Mouse (Mus musculus) erythroid progenitor cell, adult 5-6 weeks (primary cell): ENCODE data around the gene Adprm. TPM values are rescaled to one million over a fixed set of nuclear protein-coding genes. Genes with fewer than 3 reads are reported as not detected.
"Not testable (repeated sequence)": the region's sequence is repeated elsewhere in the genome, so short reads cannot be mapped to it uniquely, and the experiment has no call there.

ENCODE experiments used
- ATAC-seq: replicated peaks from 2 replicates; pipeline ENCODE4 v1.8.0; 2016; ENCODE audit warnings: moderate number of reproducible peaks, mild to moderate bottlenecking, moderate TSS enrichment, inconsistent platforms; ENCODE audit not compliant: poor library complexity, low FRiP score, severe bottlenecking
- total RNA-seq, 2 experiments: library from RNA; stranded (forward) in 1 of 2; stranded (reverse) in 1 of 2; fragments of 150-400 nt in 1 of 2; fragments of 186-747, 209-891 nt in 1 of 2; gene quantifications; 2 replicates each; pipeline versions ENCODE4 v1.2.3 to v1.2.4; 2015 to 2017; ENCODE audit warnings: low replicate concordance in 2 of 2

Gene Adprm
- total RNA-seq (2015; ENCODE audit: low replicate concordance) (5.0 and 34.8 TPM in 2 replicates), total RNA-seq (2017; ENCODE audit: low replicate concordance) (3.2 and 8.5 TPM in 2 replicates)

DNA sequence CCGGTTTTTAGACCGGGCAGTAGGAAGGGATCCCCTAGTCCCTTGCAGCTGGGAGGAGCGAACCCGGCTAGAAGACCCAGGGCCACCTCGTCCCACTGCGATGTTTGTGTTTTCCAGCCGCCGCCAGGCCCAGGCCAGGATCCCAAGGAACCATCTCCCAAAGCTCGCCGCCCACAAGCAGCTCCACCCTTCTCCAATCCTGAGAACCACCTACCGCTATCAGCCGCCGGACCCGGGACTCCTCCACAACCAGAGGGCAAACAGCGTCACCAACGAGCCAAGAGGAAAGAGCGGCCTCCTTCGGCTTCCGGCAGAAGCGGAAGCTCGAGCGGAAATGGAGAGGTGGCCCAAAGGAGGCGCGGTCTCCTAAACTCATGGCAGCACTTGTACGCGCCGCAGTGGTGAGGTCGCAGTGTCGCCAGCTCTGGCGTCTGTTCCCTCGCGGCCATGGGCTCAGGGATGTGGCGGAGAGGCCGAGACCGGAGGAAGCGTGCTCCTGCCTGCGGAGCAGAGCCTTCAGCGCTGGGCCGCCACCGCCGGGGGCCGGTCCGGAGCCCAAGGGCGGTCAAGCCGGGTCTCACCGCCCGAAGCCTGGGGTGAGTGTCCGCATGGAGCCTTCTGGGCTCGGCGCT, at the start of gene Adprm, which contains the start of gene Sco1:
TSS of gene Adprm (minus strand) at position 274 of the 632 bp plus-strand sequence.
TSS of gene Sco1 (plus strand) at position 350 of the 632 bp plus-strand sequence.
- ATAC-seq: peak; percentile 100

DNA sequence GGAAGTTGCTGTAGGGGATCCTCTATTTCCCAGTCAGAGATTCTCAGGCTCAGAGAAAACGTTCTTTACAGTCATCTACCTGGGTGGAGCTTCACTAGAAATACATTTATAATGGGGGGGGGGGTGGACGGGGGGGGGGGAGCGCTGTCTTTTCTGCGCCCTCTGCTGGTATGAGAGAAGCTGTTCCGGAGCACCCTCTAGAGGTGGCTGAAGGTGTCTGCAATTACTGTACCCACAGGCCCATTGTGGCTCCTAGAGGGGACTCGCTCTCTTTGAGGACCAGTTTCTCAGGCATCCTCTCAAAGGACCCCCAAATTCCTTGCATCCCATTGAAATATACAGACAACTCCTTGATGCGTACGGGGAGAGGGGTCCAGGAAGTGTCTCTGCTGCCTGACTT, 49.3 kb upstream of the Adprm start:
- no peak for ATAC-seq

DNA sequence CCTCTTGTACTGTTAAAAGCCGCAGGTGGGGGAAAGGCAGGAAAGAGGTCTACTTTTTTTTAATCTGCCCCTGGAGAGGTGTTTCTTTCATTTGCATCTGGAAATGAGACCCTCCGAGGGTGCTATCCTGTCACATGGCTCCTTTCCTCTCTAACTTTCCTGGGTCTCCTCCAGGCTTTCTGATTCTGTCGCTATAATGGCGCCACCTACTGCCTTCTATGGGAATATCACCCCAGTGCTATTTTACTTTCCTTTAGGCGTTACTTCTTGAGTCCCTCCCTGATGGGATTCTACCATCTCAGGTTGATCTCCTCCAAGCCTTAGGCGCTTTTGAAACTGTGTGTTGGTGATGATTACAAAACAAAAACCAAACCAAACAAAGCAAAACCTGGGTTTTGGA, 47.8 kb upstream of the Adprm start:
- no peak for ATAC-seq

DNA sequence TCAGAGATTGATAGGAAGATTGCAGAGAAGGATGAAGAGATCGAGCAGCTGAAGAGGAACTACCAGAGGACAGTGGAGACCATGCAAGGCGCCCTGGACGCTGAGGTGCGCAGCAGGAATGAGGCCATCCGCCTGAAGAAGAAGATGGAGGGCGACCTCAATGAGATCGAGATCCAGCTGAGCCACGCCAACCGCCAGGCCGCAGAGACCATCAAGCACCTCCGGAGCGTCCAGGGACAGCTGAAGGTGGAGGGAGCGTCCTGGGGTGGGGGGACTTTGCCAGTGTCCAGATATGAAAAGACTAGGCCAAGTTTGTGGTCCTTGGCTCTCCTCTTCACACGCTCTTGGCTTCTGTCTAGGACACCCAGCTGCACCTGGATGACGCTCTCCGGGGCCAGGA, 46.8 kb upstream of the Adprm start:
- no peak for ATAC-seq

DNA sequence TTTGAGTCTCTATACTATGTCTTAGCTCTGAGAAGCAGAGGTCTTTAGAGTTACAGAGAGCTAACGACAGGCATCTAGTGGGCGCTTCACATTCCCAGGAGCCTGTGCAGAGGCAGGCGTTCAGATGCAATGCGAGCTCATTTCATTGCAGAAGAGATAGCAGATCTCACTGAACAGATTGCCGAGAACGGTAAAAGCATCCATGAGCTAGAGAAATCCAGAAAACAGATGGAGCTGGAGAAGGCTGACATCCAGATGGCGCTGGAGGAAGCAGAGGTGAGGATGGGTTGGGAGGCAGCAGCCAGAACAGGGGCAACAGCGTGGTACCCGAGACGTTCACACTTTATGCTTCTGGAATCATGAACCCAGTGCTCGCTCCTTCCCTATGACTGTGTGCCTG, 46.0 kb upstream of the Adprm start:
- no peak for ATAC-seq

DNA sequence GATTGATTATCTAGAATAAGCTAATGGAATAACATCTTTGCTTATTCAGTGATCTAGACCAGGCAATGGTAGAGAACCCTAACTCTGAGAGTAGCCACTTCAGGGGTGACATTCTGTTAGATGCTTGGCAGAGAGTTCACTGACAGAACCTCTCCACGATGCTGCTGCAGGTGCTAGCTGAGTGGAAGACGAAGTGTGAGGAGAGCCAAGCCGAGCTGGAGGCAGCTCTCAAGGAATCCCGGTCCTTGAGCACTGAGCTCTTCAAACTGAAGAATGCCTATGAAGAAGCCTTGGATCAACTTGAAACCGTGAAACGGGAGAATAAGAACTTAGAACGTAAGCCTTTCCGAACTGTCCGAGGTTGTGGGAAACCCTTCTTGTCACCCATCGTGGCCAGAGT, 45.3 kb upstream of the Adprm start:
- ATAC-seq: no peak

DNA sequence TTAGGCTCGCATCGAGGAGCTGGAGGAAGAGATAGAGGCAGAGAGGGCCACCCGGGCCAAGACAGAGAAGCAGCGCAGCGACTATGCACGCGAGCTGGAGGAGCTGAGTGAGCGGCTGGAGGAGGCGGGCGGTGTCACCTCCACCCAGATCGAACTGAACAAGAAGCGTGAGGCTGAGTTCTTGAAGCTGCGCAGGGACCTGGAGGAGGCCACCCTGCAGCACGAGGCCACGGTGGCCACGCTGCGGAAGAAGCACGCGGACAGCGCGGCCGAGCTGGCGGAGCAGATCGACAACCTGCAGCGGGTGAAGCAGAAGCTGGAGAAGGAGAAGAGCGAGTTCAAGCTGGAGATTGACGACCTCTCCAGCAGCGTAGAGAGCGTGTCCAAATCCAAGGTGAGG, 42.1 kb upstream of the Adprm start:
- no peak for ATAC-seq

DNA sequence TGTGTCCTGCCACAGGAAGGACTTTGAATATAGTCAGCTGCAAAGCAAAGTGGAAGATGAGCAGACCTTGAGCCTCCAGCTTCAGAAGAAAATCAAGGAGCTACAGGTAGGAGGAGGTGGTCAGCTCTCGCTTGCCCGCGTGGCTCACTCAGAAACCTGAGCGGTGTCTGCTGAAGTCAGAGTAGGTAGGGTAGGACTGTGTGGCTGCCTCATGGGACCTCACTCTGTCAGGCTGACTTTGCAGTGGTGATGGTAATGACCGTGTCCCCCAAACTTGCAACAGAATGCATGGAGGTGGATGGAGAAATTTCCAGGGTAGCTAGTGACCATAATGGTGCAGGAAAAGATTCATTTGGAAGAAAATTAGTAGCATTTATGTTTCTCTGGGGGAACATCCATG, 41.3 kb upstream of the Adprm start:
- ATAC-seq: no peak

DNA sequence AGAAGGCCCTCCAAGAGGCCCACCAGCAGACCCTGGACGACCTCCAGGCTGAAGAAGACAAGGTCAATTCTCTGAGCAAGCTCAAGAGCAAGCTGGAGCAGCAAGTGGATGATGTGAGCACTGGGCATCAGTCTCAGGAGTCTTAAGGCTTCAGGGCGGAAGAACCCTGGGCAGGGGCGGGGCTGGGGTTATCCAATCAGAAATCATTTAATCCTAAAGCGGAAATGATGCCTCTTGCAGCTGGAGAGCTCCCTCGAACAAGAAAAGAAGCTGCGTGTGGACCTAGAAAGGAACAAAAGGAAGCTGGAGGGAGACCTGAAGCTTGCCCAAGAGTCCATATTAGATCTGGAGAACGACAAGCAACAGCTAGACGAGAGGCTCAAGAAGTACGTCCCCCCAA, 40.8 kb upstream of the Adprm start:
- ATAC-seq: no peak

DNA sequence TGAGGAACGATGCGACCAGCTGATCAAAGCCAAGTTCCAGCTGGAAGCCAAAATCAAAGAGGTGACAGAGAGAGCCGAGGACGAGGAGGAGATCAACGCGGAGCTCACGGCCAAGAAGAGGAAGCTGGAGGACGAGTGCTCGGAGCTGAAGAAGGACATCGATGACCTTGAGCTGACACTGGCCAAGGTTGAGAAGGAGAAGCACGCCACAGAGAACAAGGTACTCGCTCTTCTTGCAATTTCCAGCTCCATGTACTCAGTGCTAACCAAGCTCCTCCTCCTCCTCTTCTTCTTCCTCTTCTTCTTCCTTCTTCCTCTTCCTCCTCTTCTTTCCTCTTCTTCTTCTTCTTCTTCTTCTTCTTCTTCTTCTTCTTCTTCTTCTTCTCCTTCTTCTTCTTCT, 40.0 kb upstream of the Adprm start:
- ATAC-seq: not testable (repeated sequence)

DNA sequence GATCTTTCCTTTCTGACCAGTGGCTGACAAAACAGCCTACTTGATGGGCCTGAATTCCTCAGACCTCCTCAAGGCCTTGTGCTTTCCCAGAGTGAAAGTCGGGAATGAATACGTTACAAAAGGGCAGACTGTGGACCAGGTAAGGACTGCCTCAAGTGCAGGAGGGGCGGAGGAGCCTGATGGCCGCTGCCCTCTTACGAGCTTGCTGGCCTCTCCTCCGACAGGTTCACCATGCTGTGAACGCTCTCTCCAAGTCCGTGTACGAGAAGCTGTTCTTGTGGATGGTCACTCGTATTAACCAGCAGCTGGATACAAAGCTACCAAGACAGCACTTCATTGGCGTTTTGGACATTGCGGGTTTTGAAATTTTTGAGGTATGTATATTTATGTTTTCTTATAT, 34.8 kb upstream of the Adprm start:
- no peak for ATAC-seq

DNA sequence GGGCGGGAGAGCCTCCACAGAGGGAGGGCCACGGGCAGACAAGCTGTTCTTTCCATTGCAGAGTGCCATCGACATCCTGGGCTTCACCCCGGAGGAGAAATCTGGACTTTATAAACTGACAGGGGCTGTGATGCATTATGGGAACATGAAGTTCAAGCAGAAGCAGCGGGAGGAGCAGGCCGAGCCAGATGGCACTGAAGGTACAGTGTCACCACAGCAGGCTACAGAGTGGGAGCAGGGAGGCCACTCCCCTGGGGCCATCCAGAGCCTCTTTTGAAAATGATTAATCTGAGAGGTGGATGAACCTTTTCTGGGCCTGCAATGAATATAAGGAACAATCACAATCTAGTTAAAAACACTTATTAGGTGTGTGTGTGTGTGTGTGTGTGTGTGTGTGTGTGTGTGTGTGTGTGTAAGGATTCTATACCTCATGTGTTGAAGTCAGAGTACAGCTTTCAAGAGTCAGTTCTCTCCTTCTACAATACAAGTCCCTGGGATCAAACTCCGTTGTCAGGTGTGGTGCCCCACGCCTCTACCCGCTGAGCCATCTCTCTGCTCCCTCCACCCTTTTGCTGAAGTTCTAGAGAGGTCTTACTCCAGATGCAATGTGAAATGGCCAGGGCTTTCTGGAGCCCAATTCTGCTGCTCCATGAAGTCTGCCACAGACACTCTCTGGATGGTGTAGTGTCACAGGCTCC, 34.2 kb upstream of the Adprm start:
- no peak for ATAC-seq

DNA sequence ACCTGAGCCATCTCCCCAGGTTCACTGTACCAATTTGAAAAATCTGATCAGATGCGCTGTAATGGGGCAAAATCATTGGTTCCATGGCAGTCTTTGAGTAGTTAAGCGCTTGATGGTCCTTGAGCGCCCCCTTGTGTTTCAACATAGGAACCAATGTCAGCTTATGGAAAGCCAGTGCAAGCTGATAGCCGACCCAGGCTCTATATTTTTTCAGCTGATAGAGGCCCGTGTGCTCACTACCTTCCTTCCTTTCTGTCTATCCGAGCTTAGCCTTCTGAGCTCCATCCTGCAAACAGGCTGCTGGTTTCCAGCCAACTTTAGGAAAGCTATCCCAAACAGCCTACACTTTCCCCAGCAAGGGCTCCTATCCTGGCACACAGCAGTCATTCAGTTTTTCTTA, 33.1 kb upstream of the Adprm start:
- peak; percentile 66; the same call in 1 of the 2 replicates for ATAC-seq

DNA sequence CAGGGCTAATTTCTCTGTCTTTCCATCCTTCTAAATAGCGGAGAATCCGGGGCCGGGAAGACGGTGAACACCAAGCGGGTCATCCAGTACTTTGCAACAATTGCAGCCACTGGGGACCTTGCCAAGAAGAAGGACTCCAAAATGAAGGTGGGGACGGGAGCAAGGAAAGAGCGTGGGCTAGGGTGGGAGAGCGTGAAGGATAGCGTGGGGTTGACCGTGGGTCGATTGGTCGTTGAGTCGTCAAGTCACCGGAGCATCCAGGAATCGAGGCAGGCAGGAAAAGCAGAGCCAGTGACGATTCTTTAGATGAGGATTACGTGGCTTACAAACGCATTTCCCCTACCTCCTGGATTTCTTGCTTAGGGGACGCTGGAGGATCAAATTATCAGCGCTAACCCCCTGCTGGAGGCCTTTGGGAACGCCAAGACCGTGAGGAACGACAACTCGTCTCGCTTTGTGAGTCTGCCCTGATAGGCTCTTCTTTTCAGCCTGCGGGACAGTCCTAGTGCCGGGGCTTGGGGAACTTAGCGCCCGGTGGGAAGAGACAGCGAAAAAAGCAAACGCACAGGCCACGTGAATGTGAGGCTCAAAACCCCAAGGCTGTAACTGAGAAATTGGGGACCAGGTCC, 31.4 kb upstream of the Adprm start:
- ATAC-seq: no peak

DNA sequence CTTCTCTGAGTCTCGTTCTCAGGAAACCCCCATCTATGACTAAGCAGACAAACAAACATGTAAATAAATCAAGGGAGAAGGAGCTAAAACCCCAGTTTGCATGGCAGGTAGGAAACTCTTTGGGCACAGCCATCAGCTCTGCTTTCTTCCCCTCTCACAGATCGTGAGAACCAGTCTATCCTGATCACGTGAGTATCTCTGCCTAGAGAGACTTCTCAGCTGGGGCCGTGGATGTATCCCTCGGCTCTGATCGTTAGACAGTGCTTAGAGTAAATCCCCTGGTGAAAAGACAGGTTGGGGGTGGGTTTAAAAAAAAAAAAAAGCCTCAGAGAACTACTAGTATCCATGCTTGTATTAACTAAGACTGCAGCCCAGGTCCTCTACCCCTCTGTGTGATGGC, 30.8 kb upstream of the Adprm start:
- ATAC-seq: no peak

DNA sequence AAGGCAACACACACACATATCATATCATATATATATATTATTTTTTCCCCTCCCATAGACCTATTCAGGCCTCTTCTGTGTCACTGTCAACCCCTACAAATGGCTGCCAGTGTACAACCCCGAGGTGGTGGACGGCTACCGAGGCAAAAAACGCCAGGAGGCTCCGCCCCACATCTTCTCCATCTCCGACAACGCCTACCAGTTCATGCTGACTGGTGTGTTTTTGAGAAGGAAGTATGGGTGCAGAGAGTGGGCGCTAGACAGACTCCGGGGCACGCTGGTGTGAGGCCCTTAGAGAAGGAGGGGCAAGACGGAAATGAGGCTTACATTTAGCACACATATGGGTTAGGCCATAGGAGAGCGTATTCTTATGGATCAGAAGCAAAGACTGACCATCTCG, 30.4 kb upstream of the Adprm start:
- ATAC-seq: no peak

DNA sequence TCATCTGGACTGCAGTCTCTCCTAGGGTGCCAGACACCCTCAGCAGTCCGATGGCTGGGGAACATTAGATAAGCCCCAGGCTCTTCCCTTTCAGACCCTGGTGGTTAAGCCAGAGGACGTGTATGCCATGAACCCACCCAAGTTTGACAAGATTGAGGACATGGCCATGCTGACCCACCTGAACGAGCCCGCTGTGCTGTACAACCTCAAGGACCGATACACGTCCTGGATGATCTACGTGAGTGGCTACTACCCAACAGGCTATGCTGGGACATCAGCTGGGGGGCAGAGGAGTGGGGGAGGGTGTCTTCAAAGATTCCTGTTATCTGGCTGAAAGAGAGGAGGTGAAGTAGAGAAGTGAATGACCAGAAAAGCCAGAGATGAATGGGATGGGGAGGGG, 29.8 kb upstream of the Adprm start:
- no peak for ATAC-seq

DNA sequence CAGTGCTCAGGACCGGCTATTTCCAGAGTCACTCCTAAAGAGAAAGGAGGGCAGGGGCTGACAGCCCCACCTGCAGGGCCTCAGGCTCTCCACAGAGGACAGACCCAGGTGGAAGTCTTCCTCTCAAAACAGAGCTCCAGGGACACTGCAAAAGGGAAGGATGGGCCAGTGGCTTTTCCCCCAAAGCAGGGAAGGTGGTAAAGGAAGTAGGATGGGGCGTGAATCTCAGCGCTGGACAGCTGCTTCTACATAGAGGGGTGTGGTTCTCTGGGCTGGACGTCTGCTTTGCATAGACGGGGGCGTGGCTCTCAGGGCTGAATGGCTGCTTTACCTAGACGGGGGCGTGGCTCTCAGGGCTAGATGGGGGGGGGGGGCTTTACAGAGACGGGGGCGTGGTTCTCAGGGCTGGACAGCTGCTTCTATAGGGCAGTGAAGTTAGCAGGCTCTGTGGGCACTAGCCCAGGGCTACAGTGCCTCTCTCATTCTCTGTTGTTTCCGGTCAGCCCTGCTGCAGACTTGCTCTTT, 28.8 kb upstream of the Adprm start:
- ATAC-seq: no peak

DNA sequence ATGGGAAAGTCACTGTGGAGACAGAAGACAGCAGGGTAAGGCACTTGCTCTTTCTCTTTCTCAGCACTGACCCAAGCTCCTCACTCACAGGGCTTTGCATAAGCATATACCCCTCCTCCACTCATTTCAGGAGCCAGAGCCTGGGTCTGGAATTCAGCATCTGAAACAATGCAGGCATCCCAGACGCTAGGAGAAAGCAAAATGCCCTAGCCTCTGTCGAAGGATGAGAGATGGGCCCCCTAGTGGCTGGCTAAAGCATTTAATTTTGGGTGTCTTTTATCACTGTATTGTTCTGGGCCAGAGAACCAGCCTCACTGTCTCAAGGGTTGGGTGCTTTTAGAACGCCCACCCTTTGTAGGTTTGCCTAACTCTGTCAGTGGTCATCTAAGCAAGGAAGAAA, 27.8 kb upstream of the Adprm start:
- ATAC-seq: peak; percentile 55

DNA sequence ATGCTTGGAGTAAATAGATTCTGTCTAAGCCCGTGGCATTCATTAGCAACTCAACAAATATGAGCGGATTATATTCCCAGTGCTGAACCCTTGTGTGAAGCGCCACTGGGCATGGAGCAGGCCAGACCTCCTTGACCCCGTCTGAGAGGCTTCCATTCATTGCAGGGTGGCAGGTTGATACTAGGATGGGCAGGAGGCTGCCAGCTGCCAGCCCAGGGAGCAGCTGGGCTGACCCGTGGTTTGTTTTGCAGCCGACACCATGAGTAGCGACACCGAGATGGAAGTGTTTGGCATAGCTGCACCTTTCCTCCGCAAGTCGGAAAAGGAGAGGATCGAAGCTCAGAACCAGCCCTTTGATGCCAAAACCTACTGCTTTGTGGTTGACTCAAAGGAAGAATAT, 27.3 kb upstream of the Adprm start:
- no peak for ATAC-seq

DNA sequence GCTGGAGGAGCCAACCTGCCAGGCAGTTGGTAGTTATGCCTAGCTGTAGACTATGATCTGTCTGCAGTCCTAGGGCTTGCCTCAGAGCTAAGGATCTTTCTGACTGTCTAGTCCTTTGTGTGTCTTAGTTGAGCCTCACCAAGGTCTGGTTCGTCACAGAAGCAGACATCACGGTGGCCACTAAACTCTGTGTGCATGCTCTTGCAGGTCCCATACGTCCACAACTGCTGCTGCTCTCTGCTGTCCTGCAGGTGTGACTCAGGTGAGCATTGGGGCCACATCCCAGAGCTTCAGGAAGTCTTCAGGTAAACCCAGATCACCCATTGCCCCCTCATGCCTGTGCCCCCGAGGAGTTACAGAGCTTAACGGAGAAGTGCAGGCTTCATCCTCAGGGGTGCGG, 26.5 kb upstream of the Adprm start:
- ATAC-seq: no peak
